Mouse (Mus musculus): ENCODE data around the gene Zbtb16.

Zbtb16 gene

DNA sequence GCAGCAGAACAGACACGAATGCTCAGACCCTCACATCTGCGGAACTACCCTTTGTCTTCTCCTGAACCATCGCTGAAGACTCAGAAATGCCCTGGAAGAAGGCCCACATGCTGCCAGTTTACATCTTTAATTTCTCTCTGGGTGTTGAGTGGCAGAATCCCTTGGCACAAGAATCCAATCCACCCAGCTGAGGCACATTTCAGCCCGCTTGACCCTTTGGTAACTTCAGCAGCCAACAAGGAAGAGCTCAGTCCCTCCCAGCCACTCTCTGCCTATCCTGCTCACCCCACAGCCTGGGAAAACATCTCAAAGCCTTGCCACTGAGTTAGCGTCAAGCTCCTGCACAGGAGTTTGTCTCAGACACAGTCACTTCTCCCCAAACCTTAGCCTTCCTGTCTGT lies 162.2 kb downstream of the Zbtb16 start:
- no peak for ATAC-seq (ENCODE audit: low TSS enrichment)

DNA sequence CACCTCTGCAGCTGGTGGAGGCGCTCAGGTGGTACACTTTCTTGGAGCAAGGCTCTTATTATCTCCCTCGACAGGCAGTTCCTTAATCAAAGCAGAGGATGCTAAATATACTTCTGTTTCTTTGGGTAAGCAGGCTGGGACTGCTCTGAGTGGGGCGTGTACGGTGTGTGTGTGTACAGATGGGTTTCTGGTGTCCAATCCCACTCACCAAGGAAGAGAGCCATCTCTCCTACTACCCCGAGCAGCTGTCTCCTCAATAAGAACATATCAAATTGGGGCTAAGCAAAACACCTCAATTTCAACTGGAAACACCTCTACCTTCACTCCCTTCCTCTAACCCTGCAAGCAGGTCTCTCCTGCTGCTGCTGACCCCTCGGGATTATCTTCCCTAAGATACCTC lies 162.8 kb downstream of the Zbtb16 start:
- peak; percentile 68 for ATAC-seq (ENCODE audit: low TSS enrichment)

DNA sequence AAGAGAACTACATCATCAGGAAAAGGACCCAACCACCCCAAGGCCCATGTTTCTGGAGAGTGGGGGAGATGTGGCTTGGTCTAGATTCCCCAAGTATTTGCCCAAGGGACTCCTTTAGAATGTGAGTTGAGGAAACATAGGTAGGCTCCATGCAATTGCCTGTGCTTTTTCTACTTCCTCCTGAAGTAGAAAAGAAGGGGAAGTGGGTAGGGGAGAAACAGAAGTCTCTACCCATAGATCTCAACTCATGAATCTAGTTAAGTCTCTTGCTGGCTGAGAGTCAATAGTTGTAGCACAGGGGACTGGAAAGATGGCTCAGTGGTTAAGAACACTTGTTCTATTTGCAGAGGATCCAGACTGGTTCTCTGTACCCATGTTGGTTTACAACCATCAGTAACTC lies 164.2 kb downstream of the Zbtb16 start:
- no peak for ATAC-seq (ENCODE audit: low TSS enrichment)

DNA sequence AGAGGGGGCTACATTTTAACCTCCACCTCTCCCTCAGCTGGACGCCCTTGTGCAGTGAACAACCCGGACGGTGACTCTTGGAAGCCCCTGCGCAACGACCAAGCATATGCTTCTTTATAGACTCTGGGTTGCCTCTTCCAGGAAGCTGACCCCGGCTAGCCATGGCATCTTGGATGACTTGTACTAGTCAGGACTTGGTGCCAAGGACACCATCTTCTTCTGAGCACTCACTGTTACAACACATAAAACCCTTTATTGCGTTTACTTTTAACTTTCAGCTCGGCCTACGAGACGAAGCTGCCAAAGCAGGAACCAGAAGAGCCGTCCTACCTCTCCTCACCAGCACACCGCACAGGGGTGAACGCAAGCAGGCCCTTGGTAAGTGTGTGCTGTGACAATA lies 165.9 kb downstream of the Zbtb16 start:
- no peak for ATAC-seq (ENCODE audit: low TSS enrichment)

DNA sequence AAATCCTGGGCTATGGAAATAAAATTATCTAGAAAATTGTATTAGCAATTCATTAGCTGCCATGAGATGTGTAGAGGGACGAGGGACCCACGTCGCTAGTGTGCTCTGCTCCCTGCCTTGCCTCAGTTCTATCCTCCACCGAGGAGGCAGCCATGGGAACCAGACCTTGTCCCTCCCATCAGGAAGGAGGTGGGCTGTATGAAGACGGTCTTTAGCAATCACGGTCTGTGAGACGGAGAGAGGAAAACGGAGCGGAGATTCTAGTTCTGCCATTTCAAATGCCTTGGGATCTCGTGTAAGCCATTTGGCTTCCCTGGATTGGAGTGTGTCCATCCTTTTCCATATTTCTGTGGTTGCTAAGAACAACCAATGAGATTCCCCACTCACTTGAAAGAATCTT lies 166.3 kb downstream of the Zbtb16 start:
- ATAC-seq (ENCODE audit: low TSS enrichment), result no peak

DNA sequence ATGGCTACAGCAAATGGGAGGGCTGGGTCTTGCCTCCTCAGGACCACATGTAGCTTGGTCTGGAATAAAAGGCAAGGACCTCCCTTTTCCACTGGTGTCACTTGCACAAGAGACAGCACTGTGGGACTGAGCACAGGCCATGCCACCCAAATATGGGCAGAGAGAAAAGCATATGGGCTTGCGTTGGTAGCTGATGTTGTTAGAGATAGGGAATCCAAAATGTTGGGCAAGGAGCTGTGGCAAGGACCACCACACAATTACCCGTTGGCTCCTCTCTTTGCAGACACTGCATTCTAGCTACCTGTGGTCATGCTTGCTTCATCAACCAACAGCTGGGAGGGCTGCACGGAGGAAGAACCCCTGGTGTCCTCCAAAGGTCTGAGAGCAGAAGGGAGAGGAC lies 169.3 kb downstream of the Zbtb16 start:
- no peak for ATAC-seq (ENCODE audit: low TSS enrichment)

DNA sequence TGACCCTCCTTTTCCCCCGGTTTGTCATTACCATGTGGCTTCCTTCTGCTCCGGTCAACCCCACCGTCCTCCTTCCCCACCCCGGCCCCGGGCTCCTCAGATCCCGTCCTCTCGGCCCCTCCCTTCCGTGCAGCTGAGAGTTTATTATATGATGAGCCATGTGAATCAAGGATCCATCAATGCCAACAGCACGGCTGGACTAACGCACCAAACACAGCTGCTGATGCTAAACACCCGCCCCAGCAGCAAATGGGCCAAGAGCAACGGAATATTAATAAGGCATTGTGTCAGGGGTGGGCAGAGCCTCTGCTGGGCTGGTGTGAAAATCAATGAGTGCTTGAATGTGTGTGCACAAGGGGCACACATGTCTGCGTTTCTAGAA lies 173.0 kb downstream of the Zbtb16 start:
- ATAC-seq (ENCODE audit: low TSS enrichment), result 0 out of 2 replicates have a peak, but pooled peaks have one; percentile 11

DNA sequence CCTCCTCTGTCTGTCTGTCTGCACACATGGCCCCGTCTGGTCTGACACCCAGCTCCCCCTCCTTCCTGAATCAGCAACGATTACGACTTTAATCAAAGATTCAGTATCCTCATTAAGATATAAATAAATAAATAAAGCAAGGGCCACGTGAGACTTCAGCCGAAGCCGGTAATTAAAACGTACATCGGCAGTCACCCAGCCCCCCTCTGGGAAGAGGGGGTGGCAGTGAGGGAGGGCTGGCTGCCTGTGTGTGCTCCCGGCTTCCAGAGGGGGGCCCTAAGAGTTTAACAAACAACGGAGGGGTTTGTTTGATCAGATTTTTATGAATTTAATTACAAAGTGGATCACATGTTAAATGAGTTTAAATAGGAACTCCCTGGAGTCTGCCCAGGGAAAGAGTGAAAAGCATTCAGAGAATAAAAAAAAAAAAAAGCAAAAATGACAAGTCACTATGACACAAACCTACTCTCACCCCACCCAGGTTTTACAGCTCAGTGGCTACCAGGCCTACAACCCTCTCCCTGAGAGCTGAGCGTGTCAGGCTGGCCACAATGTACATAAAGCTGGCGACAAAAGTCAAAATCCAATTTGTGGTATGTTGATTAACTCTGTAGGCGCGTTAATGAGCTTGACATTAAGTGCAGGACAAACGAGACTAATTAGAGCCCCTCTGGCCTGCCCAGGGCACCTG lies 173.5 kb downstream of the Zbtb16 start:
- no peak for ATAC-seq (ENCODE audit: low TSS enrichment)

DNA sequence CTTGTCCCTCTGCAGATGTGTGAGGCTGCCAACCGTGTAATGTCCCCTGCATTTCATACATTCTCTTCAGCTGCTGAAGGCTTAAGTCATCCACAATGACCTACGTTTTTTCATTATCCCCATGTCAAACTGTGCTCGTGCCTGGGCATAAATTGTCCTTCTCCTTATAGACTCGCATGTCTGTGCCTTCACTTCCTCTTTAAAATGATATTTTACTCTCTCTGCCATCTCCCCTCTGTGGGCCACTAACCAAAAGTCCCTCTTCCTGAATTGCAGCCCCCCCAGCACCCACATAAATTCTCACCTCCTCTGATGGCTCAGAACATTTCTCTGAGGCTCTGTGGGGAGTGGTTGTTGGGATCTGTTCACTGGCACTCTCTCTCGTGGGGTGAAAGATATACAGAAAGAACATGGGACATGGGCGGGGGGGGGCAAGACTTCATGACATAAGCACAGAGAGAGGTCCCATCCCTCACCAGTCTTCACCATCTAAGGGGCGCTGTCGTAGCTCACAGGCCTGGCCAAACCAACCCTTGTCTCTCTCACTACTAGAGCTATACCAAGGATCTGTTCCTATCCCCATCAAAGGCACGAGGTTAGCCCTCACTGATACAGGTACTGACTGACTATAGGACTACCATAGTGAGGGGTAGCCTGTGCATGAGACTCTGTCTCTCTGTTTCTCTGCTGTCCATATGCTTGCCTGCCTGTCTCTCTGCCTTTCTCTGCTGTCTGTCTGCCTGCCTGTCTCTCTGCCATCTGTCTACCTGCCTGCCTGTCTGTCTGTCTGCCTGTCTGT lies 174.6 kb downstream of the Zbtb16 start:
- no peak for ATAC-seq (ENCODE audit: low TSS enrichment)

DNA sequence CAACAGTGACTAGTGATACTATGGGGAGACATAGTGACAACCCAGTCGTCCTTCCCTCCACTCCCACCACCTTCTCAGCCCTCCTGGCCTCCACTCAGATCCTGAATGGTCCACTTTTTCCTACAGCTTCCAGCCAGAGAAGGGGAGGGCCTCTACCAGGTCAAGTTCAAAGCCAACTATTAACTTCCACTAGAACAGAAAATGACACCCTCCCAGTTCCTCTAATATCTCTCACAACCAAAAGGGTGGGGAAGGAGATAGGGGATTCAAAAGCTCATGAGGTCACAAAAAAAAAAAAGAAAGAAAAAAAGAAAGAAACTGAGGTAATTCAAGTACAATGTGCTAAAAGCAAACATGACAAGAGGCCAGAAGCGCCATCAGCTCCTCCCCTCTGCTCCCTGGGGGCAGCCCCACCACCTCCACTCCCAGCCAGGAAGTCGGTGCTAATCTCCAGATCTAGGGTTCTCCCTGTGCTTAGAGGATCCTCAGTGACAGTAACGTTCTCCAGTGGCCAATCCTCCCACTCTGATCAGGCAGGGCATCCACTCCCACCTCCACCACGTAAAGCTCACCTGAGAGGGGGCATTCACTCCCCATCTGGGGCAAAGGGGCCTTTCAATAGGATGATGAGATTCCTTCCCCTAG lies 180.4 kb downstream of the Zbtb16 start:
- ATAC-seq (ENCODE audit: low TSS enrichment), result no peak

DNA sequence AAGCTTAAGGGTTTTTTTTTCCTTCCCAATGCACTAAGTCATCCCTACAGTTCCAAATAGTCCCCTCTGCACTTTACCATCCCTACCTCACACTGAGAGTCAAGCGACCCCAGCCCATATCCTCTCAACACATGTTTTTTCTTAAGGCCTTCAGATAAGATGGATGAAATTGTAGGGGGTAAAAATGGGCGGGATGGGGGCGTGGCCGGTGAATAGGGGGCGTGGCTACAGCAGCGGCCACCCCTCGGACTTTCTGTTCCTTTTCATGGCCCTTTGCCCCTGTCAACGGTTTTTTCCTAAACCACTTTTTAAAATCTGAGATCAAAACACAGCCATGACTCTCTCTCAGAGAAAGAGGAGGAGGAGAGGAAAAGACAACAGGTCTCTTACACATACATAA lies 181.3 kb downstream of the Zbtb16 start:
- no peak for ATAC-seq (ENCODE audit: low TSS enrichment)

DNA sequence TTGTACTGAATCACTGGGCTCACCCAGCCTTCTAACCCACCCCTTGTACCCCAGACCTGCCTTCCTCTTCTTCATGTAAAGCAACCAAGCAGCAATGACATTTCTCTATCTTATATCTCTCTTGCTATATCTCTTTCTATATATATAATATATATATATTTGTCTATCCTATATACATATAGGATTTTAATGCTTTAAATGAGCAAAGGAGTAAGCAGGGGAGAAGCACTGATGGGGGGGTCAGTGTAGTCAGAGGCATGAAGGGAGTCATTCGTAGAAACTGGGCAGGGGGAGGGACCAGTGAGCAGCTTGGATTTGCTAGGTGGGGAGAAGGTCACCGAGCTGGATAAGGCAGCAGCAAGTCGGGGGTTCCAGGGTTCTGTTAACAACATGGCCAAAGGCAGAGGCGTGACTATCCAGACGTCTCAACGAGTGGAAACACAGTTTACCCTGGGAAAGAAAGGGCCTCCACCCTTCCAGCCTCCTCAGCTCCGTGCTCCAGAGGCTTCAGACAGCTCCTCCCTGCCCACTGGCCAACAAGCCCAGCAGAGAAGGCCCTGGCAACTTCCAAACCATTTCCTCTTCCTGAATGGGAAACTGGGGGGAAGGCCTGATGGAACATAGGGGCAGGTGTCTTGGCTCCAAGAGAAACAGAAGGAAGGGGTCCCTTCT lies 182.5 kb downstream of the Zbtb16 start:
- no peak for ATAC-seq (ENCODE audit: low TSS enrichment)

DNA sequence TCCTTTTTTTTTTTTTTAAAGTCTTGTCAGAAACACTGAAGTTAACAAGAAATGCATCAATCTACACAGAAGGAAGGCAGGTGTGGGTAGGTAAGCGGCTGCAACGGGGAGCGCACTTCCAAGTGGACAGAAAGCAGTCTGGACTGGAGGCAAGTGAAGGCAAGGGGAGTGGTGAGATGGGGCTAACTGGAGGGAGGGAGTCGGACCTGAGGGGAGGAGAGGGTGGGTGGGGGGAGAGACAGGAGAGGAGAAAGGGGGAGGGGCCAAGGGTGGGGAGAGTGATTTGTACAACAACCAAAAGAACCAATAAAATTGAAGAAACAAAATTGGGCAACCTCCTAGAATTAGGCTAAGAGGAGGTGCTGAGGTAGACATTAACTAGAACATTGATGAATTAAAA lies 184.0 kb downstream of the Zbtb16 start:
- no peak for ATAC-seq (ENCODE audit: low TSS enrichment)

DNA sequence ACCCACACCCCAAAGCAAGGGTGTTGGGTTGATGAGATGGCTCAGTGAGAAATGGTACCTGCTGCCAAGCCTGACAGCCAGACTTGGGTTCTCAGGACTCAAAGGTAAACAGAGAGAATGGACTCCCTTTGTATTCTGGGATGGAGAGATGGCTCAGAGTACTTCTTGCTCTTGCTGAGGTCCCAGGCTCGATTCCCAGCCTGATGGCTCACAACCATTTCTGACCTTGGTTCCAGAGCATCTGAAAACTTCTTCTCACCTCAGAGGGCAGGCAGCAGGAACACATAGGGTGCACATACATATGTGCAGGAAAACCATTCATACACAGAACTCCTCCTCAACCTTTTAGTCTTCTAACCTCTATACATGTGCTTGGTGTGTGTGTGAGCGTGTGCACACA lies 185.2 kb downstream of the Zbtb16 start:
- no peak for ATAC-seq (ENCODE audit: low TSS enrichment)

DNA sequence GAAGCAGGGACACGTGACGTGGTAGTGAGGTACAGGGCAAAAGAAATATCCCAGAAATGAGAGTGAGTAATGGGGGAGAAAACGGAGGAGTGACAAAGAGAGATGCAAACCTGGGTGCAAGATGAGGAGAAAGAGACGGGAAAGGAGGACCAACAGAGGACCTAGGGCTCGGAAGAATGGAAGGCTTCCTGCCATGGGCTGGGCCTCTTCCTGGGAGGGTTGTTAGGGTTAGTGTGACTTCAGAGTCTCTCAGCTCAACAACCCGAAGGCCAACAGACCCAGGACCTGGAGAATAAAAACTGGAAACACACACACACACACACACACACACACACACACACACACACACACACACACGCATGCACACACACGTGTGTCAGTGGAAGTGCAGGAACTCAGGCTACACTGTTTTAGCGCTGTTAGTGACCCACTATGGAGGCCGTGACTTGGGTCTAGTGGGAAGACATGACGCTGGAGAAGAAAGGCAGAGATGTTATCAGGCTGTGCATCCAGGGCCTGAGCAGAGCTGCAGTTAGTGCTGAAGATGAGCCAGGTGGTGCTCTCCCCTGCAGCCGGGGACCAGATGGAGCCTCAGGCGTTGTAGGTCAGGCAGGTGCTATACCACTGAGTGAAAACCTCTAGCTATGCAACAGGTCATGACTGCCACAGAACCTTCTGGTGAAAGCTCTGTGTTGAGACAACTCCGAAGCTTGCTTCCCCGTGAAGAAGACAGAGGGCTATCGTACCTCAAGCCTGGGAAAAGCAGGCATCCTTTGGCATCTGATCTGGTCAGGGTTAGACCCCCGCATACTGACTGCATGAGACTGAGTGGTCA lies 186.0 kb downstream of the Zbtb16 start:
- no peak for ATAC-seq (ENCODE audit: low TSS enrichment)

DNA sequence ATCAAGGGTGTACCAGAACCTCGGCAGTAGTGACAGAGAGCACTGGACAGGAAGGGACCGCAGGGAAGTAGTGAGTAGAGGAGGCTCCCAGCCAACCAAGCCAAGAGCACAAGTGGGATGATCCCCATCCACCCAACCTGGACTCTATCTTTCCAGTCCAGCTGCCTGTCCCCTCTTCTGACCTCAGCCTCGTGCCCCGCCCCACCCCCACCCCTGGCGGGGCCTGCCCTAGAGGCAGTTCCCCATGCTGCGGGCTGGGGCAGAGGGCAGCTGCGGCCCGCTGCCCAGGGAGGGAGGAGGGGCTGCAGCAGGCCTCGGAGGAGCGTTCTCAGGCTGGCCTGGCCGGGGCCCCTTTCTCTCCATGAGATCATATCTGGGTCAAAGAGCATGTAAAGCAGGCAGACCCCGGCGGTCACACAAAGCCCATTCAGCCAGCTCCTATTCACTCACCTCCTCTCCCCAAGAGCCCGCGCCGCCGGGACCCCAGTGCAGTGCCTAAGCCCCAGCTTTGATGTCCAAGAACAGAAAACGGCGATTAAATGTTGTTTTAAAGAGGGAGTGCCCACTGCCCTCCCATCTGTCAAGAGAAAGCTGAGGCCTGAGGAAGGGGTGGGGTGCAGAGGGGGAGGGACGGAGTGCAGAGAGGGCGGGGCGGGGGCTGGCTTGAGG lies 186.8 kb downstream of the Zbtb16 start:
- ATAC-seq (ENCODE audit: low TSS enrichment), result 0 out of 2 replicates have a peak, but pooled peaks have one; percentile 13

DNA sequence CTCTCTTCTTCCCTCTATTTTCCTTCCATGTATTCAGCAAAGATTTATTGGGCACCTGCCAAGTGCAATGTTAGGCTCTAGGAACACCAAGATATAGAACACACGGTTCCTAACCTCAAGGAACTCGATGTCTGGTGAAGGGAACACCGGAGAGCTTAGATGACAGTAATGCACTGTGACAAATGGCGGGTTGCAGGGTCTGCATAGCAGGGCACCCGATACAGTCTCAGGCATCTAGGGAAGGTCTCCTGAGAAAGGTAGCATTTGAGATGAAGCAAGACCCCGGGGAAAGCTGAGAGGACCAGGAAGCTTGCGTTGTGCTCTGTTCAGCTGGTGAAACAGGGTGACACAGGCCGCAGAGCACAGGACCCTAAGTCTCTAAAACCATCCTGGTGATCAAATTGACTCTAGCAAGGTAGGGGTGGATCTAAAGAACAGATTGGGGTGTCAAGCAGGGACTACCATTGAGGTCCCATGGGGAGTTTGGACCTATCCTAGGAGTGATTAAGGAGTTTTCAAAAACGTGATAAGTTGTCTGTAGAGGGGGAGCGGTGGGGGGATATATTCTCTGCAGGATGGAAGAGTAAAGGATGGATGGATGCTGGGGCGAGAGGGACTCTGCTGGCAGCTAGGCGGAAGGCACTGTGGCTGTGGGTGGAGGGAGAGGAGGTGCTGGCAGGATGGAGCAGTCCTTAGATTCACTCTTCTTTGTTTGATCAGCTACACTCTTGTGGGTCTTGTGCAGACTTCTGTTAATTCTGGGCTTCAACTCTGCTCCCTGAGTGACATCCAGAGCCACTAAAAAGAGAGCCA lies 187.5 kb downstream of the Zbtb16 start:
- ATAC-seq (ENCODE audit: low TSS enrichment), result 0 out of 2 replicates have a peak, but pooled peaks have one; percentile 18

DNA sequence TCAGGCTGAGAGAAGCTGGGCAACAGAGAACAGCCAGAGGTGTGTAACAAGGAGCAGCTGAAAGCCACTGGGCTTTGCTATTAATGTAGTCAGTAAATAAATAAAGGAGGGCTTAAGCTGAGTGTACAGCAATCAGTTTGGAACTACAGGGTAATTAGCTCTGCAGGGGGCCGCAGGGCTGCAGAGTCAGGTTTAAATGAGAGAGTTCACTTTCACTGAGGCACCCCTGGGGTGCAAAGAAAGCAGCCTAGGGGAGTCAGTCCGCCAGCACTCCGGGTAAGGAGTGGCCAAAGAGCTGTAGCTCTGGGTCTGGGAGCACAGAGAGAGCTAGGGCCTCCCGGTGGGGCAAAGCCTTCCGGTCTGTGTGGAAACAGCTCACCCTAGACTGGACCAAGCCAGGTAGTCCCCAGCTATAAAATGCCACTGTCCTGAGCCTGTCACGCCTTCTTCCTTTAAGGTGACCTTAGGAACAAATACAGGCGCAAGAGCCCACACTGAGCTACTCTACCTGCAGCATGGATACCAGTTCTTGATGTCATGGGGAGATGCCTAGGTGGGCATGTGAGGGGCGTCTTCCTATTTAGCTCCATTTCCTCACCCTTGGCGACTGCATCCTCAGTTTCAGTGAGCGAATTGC lies 188.3 kb downstream of the Zbtb16 start:
- no peak for ATAC-seq (ENCODE audit: low TSS enrichment)
